Mouse (Mus musculus) spleen, postnatal 14 days (tissue): ENCODE measurements at regions not wholly inside any gene's neighbourhood (a gene's known extent, or its start where the extent isn't known, plus 50 kb on each side); places are given as distances from the start of the nearest gene placed in this dataset.

ENCODE experiments used
- DNase-seq, 2 experiments: peaks; one replicate each; pipeline ENCODE4 v3.0.0; 2021 to 2022; ENCODE audit warnings: low spot score in 2 of 2

DNA sequence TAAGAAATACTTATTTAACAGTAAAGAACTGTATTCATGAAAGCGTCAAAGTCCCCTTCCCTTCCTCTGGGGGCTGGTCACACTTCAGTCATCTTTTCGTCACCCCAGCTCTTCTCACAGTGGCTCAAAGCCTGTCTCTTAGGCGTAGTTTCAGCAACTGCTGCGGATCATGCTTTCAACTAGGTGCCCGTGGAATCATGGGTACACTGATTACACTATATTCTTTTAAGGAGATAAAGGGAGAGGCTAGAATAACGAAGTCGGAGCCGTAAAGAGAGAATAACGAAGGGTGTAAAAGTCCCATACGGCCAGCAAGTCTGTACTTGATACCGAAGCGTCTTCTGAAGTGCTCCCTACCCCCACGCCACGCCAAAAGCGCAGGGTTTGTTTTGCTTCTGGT lies 368.7 kb downstream of the Etnk1 start:
- DNase-seq: no peak

DNA sequence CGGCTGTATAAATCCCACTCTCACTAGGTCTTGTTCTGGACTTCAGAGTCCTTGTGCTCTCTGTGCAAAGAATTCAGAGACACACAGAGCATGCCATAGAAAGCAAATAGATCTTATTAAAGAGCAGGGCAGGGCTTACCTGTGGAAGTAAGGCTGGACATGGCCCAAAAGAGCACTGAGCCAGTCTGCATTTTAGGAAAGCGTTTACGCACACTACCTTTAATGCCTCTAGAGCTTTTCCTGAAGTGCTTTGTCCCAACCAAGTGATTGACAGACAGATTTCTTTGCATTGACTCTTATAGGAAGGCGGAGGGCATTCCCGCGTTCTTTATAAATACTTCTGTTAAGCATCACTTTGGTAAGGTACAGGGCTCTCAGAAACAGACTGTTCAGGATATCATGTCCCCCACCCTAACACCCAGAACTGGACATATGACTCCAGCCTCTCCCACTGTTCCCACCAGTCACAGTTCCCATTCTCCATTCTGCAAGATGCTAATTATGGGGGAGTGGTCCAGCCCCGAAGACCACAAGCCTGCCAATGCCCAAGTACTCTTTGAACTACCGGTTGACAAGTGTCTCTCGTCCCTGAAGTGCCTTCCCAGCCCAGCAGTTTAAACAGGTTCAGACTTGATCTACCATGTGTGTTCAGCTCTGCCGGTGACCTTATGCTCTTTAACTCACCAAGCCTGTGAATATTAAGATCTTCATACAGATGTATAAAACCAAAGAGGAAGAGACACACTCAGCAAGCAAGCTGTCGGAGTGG lies 369.7 kb downstream of the Etnk1 start:
- no peak for DNase-seq

DNA sequence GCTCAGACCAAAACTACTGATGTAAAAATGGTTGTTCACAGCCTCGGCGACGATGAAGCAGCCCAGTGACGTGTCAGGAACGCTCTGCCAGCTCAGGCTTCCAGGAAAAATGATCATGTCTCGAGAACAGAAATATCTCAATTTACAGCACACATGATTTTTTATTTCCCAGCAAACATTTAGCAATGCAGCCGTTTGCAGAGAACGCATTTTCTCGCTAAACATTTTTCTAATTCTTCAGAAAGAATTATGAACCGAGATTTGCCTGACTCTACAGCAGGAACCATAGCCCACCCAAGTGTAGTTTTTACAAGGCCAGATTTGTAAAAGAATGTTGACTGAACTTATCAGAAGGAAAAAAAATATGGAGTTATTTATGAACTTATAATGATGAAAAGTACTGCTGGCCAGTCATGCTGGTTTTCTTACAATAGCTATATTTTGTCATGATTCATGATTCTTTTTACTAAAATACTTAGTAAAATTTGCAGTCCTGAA lies 380.4 kb downstream of the Etnk1 start:
- DNase-seq: no peak

DNA sequence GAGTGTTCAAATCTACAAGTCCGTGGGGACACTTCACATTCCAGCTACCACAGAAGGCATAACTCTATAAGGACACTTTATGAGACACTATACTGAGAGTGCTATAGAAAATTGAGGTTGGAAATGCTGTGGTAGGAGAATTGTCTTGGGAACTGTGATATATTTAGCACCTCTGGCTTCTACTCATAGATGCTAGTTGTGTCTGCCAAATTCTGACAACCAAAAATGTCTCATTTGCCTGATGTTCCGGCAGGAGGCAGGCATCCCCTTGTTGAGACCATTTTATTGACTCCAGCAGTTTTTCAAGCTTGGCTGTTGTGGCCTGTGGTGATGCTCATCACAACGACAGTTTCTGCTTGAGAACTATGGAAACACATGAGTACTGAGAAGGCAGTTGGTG lies 387.9 kb downstream of the Etnk1 start:
- DNase-seq: no peak

DNA sequence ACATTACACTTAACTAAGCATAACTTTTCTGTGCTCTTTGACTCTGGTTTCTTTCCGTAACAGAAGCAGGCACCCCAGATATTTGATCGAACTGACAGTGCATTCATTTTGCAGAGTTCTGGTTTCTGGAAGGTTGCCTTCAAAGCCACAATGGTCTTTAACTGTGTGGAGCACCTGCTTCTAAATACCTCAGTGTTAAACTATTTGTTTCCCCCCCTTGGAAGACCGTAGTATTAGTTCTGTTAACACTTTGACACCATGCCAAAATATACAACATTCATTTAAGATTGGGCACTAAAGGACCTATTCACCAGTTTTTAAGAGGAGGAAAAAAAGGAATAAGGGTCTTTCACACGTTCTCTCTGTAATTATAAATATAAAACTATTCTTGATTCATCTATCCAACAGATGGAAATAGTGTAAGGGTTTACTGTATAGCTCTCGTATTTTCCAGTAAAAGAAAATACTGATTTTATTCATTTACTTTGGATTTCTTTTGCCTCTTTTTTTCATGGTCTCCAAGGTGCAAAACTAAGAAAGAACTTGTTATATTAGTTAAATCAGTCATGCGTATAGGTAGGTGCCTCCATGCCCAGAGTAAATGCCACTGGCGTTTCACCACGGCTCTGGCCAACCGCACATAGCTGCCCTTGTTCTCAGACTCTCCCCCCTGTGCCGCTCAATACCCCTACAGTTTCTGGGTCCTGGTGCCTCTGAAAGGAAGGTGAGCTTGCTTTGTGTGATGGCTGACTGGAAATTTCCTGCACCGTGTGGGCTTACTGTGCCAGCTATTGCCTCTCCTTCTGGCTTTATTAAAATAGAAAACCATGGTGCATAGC lies 391.2 kb downstream of the Etnk1 start:
- no peak for DNase-seq

DNA sequence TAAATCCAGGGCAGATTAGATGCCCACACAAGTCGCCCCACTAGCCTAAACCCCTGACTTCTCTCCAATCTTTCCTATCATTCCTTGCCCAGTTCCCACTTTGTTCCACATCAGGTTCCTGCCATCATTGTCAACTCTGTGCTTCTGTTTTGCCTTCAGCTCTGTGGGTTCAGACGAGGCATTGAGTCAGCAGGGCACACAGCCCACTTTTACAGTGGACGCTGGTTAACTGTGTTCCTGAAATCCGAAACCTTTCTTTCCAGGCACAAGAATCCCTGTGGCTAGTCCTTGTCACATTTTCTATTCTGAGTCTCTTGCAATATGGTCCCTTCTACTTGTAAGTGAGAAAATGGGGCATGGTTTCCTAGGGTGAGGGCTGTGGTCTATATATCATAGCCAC lies 392.3 kb downstream of the Etnk1 start:
- DNase-seq: no peak

DNA sequence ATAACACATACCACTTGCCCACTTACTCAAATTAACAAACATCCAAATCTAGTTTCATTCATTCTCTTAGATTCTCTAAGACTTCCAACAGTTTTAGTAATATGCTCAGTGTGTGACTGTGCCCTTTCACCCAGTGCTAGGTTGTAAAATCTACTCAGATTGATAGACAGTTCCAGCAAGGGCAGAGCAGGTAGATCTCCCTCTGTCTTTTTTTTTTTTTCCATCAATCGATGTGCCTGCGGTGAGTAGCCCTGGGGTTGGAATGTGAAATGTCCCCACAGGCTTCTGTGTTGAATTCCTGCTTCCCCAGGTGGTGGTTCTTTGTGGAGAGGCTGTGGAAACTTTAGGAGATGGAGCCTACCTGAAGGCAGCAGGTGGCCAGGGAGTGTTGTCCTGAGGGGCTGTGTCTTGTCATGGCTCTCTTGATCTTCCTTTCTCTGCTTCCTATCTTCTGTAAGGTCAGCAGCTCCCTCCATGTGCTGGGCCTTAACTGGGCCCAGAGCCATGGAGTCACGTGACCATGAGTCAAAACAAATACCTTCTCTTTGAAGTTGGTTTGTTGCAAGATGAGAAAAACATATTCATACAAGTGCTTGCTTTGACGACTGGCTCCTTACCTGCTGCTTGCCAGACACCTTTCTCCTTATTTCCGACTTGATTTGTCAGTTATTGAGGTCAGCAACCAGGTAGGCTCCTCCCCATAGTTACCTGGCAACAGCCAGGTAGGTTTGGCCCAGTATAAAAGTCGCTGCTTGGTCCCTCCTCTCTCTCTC lies 394.5 kb downstream of the Etnk1 start:
- no peak for DNase-seq

DNA sequence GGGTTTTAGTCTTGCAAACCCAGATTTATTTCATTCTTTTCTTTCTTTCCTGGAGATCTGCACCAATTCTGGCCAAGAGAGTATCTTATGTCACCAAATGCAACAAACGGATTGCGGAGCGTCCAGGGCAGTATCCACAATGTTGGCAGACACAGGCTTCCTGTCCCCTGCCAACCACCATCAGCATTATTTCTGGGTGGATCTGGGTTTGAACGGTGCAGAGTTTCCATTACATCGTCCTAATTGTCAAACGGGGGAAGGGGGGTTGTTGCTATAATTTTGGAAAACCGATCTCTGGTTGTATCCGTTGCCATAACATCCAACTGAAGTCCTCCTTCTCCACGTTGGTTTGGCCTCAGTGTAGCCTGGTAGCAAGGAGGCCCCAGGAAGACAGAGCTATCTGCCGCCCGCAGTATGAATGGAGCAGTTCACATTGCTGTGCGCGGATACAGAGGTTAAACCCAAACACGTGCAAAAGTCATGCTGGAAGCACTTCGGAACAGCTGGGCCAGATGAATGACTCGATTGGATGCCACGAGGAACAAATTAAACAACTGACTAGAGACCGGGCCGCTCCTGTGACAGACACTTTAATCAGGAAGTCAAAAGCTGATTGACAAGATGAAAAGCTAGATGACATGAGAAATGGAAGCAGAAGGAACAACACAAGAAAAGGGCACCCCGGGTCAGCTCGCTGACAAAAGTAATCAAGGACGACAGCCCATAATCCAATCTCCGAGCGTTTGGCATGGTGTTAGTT lies 404.5 kb downstream of the Etnk1 start:
- no peak for DNase-seq

DNA sequence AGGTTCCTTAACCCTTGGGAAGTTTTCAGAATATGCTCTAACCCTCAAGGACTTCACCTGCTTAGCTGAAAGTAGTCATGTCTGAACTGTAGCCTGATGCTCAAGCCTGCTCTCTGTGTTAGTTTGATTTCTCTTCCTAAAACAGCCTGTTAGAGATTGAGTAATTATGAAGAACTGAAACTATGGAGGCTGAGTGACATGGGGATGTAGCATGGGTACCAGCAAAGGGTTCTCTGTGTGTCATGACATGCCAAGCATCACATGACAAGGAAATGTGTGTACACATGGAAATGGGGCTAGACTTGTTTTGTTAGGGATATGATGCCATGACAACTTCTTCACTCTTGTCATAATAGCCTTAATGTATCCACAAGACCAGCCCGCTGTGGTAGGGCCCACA lies 412.2 kb downstream of the Etnk1 start:
- no peak for DNase-seq

DNA sequence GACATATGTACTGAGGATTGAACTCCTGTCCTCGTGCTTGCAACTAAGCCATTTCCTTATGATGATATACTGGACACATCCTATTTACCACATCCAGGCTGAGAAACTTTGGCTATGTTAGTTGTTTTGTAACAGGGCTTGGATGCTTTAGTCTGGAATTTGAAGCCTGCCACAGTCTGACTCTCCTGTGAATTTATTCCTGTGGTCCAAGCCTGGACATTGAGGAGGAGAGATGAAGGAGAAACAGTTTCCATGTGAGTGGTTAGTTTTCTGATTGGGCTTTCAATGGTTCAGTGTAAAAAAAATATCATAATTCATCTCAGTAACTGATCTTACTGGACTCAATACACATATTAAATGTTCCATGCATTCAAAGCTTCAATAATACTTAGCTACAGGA lies 422.6 kb downstream of the Etnk1 start:
- DNase-seq: no peak

DNA sequence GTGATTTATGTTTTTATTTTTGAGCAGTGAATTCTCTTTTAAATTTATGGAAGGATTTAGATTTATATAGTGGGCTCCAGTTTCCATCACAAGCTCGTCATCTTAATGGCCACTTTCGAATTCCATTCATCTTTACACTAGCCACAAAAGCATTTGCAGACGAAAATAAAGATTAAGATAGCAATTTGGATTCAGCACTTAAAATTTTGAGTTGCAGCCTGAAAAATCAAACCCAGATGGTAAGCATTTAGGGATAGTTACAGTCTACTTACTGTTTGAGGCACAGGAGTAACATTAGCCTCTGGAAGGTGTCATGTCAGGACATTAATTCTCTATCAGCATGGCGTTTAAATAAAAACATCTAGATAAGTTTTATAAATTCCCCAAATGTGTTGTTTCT lies 423.2 kb downstream of the Etnk1 start:
- DNase-seq: no peak

DNA sequence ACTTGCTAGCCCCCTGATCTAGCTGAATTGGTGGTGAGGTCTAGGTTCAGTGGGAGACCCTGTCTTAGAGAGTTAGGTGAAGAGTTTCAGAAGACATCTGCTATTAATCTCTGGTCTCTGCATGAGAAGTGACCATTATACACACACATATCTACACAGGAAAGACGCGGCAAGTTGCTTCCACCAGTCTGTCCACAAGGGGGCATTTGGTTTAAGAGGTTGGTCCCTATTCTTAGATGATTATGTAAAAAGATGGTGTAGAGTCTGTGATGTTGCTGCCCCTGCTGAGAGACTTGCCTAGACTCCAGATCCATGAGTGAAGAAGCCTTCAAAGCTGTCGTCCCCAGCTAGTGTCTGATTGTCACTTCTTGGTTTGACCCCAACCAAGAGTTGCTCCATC lies 425.5 kb downstream of the Etnk1 start:
- no peak for DNase-seq

DNA sequence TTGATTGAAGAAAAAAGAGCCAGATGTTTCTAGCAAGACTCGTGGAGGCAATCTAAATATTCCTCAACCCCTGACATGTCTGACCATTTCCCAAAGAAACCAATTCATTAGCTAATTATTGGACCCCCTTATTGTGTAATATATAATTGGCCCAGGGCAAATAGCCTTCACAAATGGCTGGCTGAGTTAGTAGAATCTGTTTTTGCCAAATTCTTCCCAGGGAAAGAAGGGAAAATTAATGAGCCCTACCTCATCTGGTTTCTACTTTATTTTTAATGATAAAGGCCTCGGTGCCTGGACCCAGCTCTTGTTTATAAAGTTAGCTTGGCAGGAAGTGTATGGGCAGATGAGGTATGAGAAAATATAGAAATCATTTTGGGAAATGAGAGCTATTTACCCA lies 428.5 kb downstream of the Etnk1 start:
- DNase-seq: no peak

DNA sequence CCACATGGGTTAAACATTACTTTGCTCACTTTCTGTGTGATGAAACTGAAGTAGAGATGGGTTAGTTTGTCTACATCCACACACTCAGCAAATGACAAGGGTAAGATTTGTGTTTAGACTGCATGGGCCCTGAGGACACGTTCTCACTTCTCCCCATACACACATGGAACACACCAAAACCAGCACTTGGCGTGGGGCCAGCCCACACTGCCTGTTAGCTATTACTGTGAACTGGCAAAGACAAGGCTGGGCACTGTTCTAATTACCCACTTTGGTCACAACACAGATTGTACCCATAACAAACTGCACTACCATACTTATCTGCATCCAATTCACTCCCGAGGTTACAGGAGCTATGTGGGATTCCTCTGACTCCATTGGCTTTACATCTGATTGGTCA lies 430.4 kb downstream of the Etnk1 start:
- DNase-seq: no peak

DNA sequence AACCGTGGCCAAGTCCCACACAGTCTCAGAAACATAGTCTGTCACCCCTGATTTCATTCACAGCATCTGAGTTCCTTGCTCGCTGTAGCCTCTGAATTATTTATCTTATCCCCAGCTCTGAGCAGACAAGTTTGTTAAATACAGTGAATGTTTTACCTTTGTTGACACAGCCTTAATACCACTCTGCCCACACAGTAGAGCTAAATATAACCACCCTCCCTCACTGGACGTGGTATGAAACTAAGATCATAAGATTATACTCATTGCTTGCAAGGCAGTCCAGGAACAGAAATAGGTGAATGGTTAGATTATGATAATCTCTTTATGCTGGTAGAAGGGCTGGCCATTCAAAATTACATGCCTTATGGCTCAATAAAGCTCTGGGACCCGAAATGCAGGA lies 431.9 kb downstream of the Etnk1 start:
- DNase-seq: no peak

DNA sequence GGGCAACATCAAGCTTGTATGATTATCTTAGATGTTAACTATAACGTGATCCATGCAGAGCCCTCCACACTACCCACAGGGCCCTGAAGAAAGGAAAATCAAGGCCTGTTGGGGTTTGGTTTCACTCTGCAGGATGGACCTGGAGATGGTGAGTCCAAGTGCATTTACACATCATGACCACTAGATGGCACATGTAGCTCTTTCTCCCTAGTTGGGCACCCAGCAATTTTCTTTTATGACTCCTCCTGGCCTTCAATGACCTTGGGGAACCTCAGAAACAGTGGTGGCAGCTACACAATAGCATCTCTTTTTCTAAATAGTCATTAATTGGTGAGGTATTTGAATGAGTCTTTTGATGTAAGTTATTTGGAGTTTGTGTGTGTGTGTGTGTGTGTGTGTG lies 442.1 kb downstream of the Etnk1 start:
- DNase-seq: no peak

DNA sequence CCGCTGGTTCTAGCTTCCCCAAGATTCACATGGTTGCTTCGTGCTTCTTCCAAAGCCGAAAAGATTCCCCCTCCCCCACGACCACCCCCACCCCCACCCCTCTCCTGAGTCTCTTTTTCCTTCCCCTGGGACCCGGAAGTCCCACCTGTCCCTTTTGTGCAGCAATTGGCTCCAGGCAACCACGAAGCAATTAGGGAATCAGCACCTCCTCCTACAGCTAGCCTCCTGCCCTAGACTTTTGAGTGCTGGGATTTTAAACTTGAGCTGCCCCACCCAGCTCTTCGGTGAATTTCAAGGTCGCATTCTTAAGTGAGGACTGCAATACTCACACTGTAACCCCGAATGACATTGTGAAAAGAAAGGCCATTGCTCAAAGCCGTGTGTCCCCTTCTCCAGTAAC lies 445.9 kb downstream of the Etnk1 start:
- DNase-seq: no peak

DNA sequence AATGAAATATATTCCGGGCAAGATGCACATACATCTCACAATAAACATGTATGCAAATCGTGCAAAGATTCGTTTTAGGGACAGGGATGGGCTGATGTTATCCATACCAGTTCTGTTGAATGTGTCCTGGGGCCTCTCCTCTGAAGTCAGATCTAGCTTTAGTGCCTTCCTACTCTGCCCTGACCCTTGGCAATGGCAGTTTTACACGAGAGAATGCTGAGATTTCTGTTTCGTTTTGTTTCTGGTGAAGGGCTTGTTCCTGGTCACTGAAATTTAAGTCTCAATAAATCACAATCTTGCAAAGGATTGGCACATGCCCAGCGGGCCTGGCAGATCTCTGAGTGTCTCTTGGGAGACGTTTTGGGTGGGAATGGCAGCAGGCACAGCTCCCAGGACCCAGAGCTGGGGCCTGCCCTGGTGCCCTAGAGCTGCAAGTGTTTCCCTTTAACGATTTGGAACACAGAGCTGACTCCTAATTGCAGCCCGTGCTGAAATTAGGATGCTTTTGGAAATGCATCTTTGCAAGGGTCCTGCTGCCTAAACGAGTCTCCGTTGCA lies 447.5 kb downstream of the Etnk1 start:
- DNase-seq: no peak

DNA sequence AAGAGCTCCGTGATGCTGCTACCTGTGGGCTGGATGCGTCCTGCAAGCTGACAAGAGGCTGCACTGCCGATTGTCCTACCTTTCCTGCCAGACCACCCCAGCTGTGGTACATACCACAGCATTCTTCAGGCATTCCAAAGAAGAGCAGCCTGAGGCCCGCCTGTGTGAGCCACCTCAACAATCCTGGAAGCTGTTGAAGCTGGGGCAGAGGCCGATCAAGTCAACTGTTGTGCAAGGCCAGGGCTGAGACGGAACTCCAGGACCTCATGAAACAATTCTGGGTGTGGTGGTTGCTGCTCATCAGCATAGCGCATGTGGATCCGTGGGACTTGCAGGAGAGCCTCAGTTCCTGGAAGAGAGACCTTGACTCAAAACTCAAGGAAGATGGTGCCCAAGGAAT lies 448.3 kb downstream of the Etnk1 start:
- DNase-seq: no peak

DNA sequence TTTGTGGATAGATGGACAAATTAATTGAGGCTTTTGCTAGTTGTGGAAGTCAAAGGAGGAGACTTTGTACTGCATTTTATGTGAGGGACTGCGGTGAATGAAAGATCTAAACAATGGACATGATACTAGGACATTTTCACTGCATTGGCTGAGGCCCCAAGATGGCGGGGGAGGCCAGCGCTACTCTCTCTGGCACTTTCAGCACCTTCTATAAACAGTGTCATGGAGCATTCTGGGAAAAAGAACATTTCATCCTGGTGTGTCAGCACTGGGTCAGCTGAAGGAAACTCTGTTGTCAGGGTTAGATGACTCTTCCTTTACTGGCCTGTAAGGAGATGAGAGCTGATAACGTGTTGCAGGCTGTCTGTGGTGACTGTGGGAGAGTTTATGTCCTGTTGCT lies 449.4 kb downstream of the Etnk1 start:
- DNase-seq: no peak

DNA sequence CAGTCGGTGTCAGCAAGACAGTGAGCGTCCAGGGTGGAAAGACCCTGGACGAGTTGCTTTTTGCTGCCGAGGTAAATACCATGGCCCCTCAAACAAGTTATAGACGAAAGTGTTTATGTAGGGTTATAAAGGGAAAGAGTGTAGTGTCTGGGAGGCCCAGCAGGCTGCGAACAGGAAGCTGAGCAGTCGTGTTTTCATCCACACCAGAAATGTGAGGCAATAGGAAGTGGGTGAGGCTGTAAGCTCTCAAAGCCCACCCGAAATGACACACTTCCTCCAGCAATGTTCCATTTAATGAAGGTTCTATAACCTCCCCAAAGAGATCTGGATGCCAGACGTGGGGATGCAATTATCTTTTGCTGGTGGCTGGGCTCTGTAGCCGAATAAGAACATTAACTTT lies 451.5 kb downstream of the Etnk1 start:
- DNase-seq: no peak
